Mouse (Mus musculus) heart, embryonic 14.5 days (tissue): Measurements from ENCODE around the gene Plce1. TPM values are rescaled to one million over a fixed set of nuclear protein-coding genes. Genes with fewer than 3 reads are reported as not detected.
A peak's percentile ranks its signal among the peaks of the same experiment; 100 is the strongest.

Experiments
- ATAC-seq: fragments of 200-750 bp; cut with Nextera tagmentation; 2 replicates; pipeline ENCODE4 v1.8.0; 2017; ENCODE audit warnings: low read depth, moderate TSS enrichment; ENCODE audit not compliant: insufficient number of reproducible peaks, insufficient read depth, low FRiP score
- H3K27ac ChIP-seq, 2 experiments: fragments of 200-500 bp in 1 of 2; fragments of 300-500 bp in 1 of 2; sonication (generic) in 1 of 2; replicated peaks in 1 of 2; 2 replicates each; pipeline ENCODE4 v1.5.1; 2012 to 2014; ENCODE audit warnings: low read depth in 2 of 2, low read length in 2 of 2, control low read depth in 1 of 2, mild to moderate bottlenecking in 1 of 2, mixed read lengths in 1 of 2; ENCODE audit not compliant: control insufficient read depth in 1 of 2, insufficient read depth in 1 of 2
- H3K27me3 ChIP-seq: fragments of 300-500 bp; sonication (generic); 2 replicates; pipeline ENCODE4 v1.6.1; 2014; ENCODE audit warnings: mild to moderate bottlenecking, low read length, control low read depth; ENCODE audit not compliant: control insufficient read depth, insufficient read depth
- H3K36me3 ChIP-seq: fragments of 300-500 bp; sonication (generic); 2 replicates; pipeline ENCODE4 v1.6.1; 2014; ENCODE audit warnings: mild to moderate bottlenecking, control low read depth, low read length, mixed read lengths; ENCODE audit not compliant: control insufficient read depth, insufficient read depth
- H3K4me1 ChIP-seq, 2 experiments: fragments of 200-500 bp in 1 of 2; fragments of 300-500 bp in 1 of 2; sonication (generic) in 1 of 2; 2 replicates each; pipeline ENCODE4 v1.6.1; 2012 to 2014; ENCODE audit warnings: low read length in 2 of 2, control low read depth in 1 of 2, mixed read lengths in 1 of 2; ENCODE audit not compliant: control insufficient read depth in 2 of 2, insufficient read depth in 2 of 2
- H3K4me2 ChIP-seq: fragments of 300-500 bp; sonication (generic); 2 replicates; pipeline ENCODE4 v1.6.1; 2014; ENCODE audit warnings: mild to moderate bottlenecking, low read length
- H3K4me3 ChIP-seq, 2 experiments: fragments of 200-500 bp in 1 of 2; fragments of 300-500 bp in 1 of 2; sonication (generic) in 1 of 2; 2 replicates each; pipeline ENCODE4 v1.5.1; 2012 to 2014; ENCODE audit warnings: low read length in 2 of 2, mild to moderate bottlenecking in 2 of 2, control low read depth in 1 of 2, low read depth in 1 of 2, moderate library complexity in 1 of 2; ENCODE audit not compliant: control insufficient read depth in 1 of 2, insufficient read depth in 1 of 2
- H3K9ac ChIP-seq: fragments of 300-500 bp; sonication (generic); 2 replicates; pipeline ENCODE4 v1.6.1; 2014; ENCODE audit warnings: mild to moderate bottlenecking, low read length
- H3K9me3 ChIP-seq: fragments of 300-500 bp; sonication (generic); 2 replicates; pipeline ENCODE4 v1.6.1; 2016; ENCODE audit warnings: low read length, control low read depth; ENCODE audit not compliant: control insufficient read depth
- WGBS: fragments of 180-500 bp; shearing (Covaris S2); extraction: QIAGEN DNeasy Blood & Tissue Kit; methylation state at CpG from one replicate; pipeline ENCODE4 v1.1.7; 2014; 5-methylcytosine and 5-hydroxymethylcytosine counted together
- polyA plus RNA-seq: library from polyadenylated mRNA; unstranded; fragments of >200 nt; fragmentation: Nextera tagmentation; extraction: Ambion mirVana; gene quantifications from 2 replicates; pipeline ENCODE4 v1.2.1, GENCODE M21; 2014

Plce1 gene
- 7.8 and 10.5 TPM in 2 replicates for polyA plus RNA-seq

- peak within 1 kb of the TSS; percentile 66 to 70 for H3K4me3 ChIP-seq
- H3K9me3 ChIP-seq = no peaks in the 10 kb centered on the region
- ATAC-seq = peak; percentile 87
- under 1% methylated on average over 78 of the region's 90 CpGs for WGBS
- H3K4me2 ChIP-seq = peak within 1 kb of the TSS; percentile 69
- H3K36me3 ChIP-seq = no peaks in the 10 kb centered on the region
- H3K4me1 ChIP-seq = peaks cover 9 to 28% of the 10 kb centered on the region in 2 experiments
- H3K9ac ChIP-seq = peak within 1 kb of the TSS; percentile 86
- H3K27ac ChIP-seq = peak within 1 kb of the TSS; percentile 52 to 71
- H3K27me3 ChIP-seq = no peaks in the 10 kb centered on the region
Observed at GRCm38 (mm10) chr19:38480731-38481621, at the start of gene Plce1. Gene Plce1, plus strand, starts transcription at chr19:38481109.

- Histone ChIP-seq H3K9ac (no peak overlapping the region), H3K36me3 (no peaks in the 10 kb centered on the region), H3K4me3 (no peak overlapping the region), H3K4me1 (peaks cover 9 to 14% of the 10 kb centered on the region in 2 experiments), H3K4me2 (no peak overlapping the region), H3K27ac (no peak overlapping the region), H3K27me3 (no peaks in the 10 kb centered on the region), H3K9me3 (no peaks in the 10 kb centered on the region; the same call in 1 of the 2 replicates)
- WGBS = 73% methylated on average over 7 of the region's 7 CpGs
- no peak for ATAC-seq
Observed at GRCm38 (mm10) chr19:38431326-38431725, 49.6 kb upstream of the Plce1 start.

GRCm38 (mm10) chr19:38432021-38432420, 48.9 kb upstream of the Plce1 start:
- H3K27ac ChIP-seq = no peak overlapping the region

GRCm38 (mm10) chr19:38433381-38433780, 47.5 kb upstream of the Plce1 start:
- H3K27ac ChIP-seq = no peak overlapping the region
- no peaks in the 10 kb centered on the region for H3K36me3 ChIP-seq
- no peak overlapping the region for H3K9ac ChIP-seq
- H3K4me1 ChIP-seq = peaks cover 9 to 14% of the 10 kb centered on the region in 2 experiments
- no peak overlapping the region for H3K4me2 ChIP-seq
- no peaks in the 10 kb centered on the region; the same call in 1 of the 2 replicates for H3K9me3 ChIP-seq
- WGBS = 83% methylated on average over 2 of the region's 2 CpGs
- H3K27me3 ChIP-seq = no peaks in the 10 kb centered on the region
- no peak overlapping the region for H3K4me3 ChIP-seq
- ATAC-seq = no peak

More at GRCm38 (mm10) chr19:38432021-38432420, 48.9 kb upstream of the Plce1 start:
- no peak for ATAC-seq
- H3K27me3 ChIP-seq = no peaks in the 10 kb centered on the region
- no peak overlapping the region for H3K4me3 ChIP-seq
- no peaks in the 10 kb centered on the region for H3K36me3 ChIP-seq
- H3K4me1 ChIP-seq = peaks cover 9 to 14% of the 10 kb centered on the region in 2 experiments
- no peak overlapping the region for H3K9ac ChIP-seq
- H3K4me2 ChIP-seq = no peak overlapping the region
- WGBS = 78% methylated on average over 3 of the region's 3 CpGs
- no peaks in the 10 kb centered on the region; the same call in 1 of the 2 replicates for H3K9me3 ChIP-seq

GRCm38 (mm10) chr19:38435221-38435620, 45.7 kb upstream of the Plce1 start:
- 30% methylated on average over 15 of the region's 15 CpGs for WGBS
- peak overlapping the region; percentile 38 to 68; a peak in 2 of 4 replicates for H3K27ac ChIP-seq
- no peaks in the 10 kb centered on the region for H3K36me3 ChIP-seq
- H3K4me3 ChIP-seq = no peak overlapping the region
- ATAC-seq = peak; percentile 50; the same call in 1 of the 2 replicates
- no peaks in the 10 kb centered on the region; the same call in 1 of the 2 replicates for H3K9me3 ChIP-seq
- H3K27me3 ChIP-seq = no peaks in the 10 kb centered on the region
- H3K9ac ChIP-seq = no peak overlapping the region
- peaks cover 9 to 14% of the 10 kb centered on the region in 2 experiments for H3K4me1 ChIP-seq
- peak overlapping the region; percentile 49 for H3K4me2 ChIP-seq

GRCm38 (mm10) chr19:38441860-38442259, 39.0 kb upstream of the Plce1 start:
- Histone ChIP-seq H3K36me3 (no peaks in the 10 kb centered on the region), H3K4me3 (no peak overlapping the region), H3K9ac (no peak overlapping the region), H3K4me2 (no peak overlapping the region), H3K9me3 (no peaks in the 10 kb centered on the region), H3K27ac (no peak overlapping the region), H3K27me3 (no peaks in the 10 kb centered on the region), H3K4me1 (no peaks in the 10 kb centered on the region; a peak in 2 of 4 replicates)
- WGBS = 49% methylated on average over 8 of the region's 8 CpGs
- ATAC-seq = no peak

- no peak for ATAC-seq
- no peak overlapping the region for H3K27ac ChIP-seq
- H3K4me3 ChIP-seq = no peak overlapping the region
- H3K9ac ChIP-seq = no peak overlapping the region
- no peaks in the 10 kb centered on the region; a peak in 2 of 4 replicates for H3K4me1 ChIP-seq
- no peaks in the 10 kb centered on the region for H3K36me3 ChIP-seq
- H3K27me3 ChIP-seq = no peaks in the 10 kb centered on the region
- no peak overlapping the region for H3K4me2 ChIP-seq
- no peaks in the 10 kb centered on the region for H3K9me3 ChIP-seq
- WGBS = 73% methylated on average over 5 of the region's 5 CpGs
Observed at GRCm38 (mm10) chr19:38445758-38446157, 35.2 kb upstream of the Plce1 start.
